Mouse (Mus musculus) c-Kit-positive CD71-positive TER-119-negative erythroid progenitor cells, embryonic 14.5 days (primary cell): ENCODE results near the gene Ttc33.
A peak's percentile ranks its signal among the peaks of the same experiment; 100 is the strongest.

Source experiments
- DNase-seq: peaks from one replicate; pipeline ENCODE4 v3.0.0-alpha.2; 2013; ENCODE audit warnings: low read depth

Ttc33 gene

GRCm38 (mm10) chr15:5185366-5186292 lies at the start of gene Ttc33:
Gene Ttc33 (plus strand): TSS chr15:5185525.
- peak; percentile 59 for DNase-seq

GRCm38 (mm10) chr15:5138021-5138856 lies 47.1 kb upstream of the Ttc33 start:
- no peak for DNase-seq

DNA sequence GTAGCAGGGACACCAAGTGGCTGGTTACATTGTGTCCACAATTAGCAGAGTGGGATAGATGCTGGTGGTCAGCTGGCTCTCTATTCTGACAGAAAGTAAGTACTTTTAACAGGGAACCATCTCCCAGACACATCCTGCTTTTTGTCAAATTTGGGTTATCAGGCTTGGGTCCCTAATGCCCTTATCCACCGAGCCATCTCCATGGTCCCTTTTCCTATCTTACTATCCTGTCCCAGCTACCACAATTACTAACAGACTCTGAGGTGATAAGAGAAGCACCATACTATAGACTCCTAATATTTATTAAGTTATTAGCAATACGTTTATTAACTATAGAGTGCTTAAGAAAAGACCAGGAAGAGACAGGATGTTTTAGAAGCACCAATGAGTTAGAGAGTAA lies 46.0 kb upstream of the Ttc33 start:
- DNase-seq: no peak

- DNase-seq: peak; percentile 73
These were observed 45.5 kb upstream of the Ttc33 start for GRCm38 (mm10) chr15:5139863-5140262.

DNA sequence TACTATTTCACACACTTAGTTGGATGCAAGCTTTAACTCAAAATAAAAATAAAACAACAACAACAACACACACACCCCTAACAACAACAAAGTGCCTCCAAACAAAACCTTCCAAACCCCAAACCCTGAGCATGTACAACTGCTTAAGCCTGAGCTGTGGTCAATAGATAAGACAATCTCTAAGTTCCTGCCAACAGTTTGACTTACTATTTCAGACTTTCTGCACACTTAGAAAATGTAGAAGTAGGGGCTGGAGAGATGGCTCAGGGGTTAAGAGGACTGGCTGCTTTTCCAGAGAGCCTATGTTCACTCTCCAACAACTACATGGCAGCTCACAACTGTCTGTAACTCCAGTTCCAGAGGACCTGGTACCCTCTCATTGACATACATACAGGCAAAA lies 45.0 kb upstream of the Ttc33 start:
- peak; percentile 80 for DNase-seq

DNA sequence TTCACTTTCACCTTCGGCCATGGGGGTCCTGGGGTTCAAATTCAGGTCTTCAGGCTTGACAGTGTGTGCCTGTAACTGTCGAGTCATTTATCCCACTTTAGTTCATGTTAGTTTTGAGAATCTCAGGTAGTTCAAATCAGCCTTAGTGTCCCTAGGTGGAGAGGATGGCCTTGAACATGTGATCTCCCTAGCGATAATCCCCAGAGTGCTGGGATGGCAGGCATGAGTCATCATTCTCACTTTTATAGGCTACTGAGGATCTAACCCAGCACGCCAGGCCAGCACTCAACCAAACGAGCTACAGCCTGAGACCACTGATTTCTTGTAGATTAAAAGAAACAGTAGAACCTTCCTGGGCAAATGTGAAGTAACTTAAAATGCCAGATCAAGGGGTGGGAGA lies 43.3 kb upstream of the Ttc33 start:
- DNase-seq: no peak

DNA sequence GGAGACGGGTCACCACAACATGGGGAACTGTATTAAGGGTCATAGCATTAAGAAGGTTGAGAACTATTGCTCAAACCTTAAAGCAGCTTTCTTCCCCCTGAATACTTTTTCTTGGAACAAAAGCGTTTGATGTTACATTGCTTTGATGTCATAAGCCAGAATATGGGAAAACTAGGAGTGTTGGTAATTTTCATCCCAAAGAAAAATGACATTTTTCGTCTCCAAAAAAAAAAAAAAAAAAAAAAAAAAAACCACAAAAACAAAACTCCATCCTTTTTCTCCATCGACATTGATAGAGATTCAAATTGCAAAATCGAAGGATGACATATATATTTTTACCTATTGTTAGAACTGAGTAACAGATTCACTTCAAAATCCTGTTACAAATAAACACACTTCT lies 42.6 kb upstream of the Ttc33 start:
- DNase-seq: no peak

DNA sequence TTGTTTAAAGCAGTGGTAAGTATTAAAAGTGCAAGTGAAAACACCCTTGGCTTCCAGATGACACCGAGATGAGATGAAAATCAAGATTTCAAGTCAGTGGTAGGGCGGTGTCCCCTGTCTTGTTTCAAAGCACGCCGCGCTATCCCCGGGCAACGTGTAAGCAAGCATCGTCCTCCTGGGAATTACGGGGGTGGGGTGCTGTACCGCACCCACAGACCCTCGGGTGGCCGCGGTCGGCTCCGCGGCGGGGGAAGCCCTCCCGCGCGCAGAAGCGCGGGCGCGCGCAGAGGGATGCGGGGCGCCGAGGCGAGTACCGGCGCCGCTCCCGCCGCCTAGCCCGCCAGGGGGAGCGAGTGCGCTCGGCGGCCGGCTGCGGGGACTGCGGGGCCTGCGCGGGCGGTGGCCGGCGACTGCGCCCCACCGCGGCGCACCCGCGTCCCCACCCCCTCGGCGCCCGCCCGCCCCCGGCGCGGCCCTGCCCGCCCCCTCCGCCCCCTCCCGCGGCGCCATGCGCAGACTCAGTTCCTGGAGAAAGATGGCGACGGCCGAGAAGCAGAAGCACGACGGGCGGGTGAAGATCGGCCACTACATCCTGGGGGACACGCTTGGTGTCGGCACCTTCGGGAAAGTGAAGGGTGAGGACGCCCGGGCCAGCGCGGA lies 41.8 kb upstream of the Ttc33 start, which contains the start of gene Prkaa1:
Gene Prkaa1, plus strand, starts transcription at position 501 of the 660 bp plus-strand sequence.
- DNase-seq: no peak

GRCm38 (mm10) chr15:5144021-5144778 lies 41.1 kb upstream of the Ttc33 start:
- no peak for DNase-seq

DNA sequence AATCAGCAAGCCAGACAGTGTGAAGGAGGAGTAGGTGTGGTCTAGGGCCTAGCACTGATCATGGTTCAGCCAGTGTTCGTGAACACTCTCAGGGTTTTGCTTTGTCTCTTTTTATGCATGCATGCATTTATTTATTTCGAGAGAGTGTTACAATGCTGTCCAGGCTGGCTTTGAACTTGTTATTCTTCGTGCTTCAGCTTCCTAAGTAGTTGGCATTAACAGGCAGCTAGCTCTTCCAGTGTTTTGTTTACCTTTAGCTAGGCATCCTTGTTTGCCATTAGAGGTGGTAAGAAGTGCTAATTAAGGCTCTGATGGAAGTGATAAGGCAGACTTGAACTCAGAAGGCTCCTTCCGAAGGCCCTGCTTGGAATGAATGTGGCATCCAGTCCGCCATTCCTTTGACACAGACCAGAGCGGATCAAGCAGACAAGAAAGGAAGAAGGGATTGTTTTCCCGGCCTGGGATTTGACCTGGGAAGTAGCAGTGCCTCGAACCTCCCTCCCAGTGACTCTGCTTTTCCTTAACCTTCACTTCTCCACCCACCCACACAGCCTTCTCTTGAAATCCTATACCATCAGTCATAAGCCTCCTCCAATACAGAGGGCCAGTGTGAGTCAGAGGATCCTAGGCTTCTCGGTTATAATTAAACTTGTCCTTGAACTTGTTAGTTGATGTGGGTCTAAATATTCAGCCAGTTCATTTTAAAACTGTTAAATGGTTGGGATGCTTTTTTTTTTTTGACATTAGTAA lies 40.0 kb upstream of the Ttc33 start:
- no peak for DNase-seq

DNA sequence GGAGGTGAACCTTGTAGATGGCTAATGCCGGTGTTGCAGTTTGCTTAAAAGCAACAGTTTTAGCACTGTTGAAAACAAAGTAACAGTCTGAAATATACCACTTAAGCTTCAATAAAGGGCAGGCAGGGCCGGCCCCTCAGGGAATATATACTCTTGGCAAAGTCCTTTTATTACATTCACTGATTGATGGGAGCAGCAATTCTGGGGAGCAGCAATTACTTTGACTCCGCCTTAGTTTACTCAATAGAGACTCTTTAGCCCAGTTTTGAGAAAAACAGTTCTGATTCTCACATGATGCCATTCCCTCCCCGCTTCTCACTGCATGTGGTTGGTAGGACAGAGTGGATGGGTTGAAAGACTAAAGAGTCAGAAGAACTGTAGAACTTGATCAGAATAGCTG lies 36.1 kb upstream of the Ttc33 start:
- no peak for DNase-seq

DNA sequence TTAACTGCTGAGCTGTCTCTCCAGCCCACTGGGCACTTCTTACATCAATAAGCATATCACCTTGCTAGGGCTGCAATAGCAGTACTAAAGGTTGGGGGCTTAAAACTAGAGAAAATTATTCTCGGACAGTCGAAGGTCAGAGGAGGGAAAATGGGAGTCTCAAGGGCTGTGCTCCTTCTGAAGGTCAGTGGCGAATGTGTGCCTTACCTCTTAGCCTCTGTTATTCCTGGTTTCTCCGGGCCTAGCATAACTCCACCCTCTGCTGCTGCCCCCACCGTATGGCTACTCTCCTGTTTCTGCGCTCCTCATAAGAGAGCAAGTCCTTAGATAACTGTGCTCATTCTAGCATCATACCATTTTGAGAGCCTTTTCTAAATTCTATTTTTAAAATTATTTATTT lies 33.2 kb upstream of the Ttc33 start:
- no peak for DNase-seq

- DNase-seq: no peak
These were observed 30.7 kb upstream of the Ttc33 start for GRCm38 (mm10) chr15:5154621-5155020.

DNA sequence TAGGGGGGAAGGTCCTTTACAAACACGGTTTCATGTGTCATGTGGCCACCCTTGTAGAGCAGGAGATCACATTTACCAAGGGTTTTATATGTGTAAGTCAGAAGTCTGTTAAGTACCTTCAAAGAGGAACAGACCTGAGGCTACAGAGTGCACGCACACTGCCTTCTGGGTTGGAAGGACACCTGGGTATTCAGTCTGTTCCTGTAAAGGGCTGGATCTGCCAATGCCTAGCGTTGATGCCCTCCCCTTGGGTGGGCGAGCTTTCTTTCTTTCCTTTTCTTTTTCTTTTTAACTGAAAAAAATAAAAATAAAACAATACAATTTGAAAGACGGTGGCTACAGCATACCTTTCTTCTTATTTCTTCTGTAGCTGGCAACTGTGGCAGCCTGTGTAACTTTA lies 30.2 kb upstream of the Ttc33 start:
- DNase-seq: no peak

DNA sequence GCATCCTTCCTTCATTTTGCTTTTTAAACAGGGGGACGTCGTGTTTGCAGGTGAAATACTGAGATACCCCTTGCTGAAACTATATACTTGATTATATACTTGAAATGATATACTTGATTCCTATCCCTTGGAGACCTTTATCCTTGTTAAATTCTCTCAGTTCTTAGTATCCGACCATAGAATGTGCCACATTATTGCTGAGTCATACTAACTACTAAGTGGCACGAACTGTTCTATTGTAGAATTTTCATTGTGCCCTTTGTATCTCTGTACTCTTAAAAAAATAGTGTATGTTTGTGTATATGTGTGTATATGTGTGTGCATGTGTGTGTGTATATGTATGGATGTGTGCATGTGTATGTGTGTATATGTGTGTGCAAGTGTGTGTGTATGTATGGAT lies 29.0 kb upstream of the Ttc33 start:
- no peak for DNase-seq

- DNase-seq: no peak
These were observed 27.9 kb upstream of the Ttc33 start for GRCm38 (mm10) chr15:5157386-5157785.

DNA sequence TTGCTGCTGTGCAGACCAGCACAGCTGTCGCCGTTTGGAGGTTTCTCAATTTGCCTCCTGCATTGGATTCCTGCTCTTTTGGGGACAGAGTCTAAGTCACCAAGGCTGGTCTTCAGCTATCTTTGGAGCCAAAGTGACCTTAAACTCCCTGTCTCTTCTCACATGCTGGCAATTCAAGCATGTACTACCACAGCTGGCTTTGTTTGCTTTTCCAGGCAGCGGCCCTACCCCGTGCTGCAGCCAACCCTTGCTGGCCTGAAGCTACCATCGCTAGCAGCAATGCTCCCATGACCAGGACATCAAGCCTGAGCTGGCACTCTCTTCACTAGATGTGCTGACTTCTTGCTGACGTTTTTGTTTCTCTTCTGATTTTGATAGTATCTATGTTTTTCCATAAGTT lies 26.5 kb upstream of the Ttc33 start:
- DNase-seq: no peak

GRCm38 (mm10) chr15:5165121-5165773 lies 20.1 kb upstream of the Ttc33 start:
- DNase-seq: no peak

DNA sequence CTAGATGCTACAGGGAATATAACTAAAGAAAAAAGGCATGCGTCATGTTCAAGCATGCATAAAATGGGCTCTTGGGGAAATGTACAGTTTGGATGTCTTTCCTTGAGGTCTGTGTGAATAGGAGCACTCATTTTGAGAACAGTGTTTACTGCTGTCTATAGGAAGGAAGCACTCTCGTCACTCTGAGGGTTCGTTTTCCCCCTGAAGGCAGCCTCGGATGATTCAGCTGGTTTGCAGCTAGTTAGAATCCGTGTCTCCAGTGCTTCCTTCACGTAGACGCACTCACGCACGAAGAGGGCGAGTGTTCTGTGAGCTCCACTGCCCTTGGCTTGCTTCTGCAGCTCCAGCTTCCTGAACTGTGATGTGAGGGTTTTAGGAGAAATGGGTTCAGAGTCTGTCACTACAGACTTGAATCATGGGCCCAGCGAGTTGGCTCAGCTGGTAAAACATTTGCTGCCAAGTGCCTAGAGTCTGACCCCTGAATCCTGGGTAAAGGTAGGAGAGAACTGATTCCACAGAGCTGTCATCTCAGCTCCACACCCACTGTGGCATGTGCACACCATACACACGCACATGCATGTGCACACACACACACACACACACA lies 12.0 kb upstream of the Ttc33 start:
- DNase-seq: no peak
